Mouse (Mus musculus): Measurements from ENCODE around the gene Lsamp. TPM values are rescaled to one million over a fixed set of nuclear protein-coding genes. Genes with fewer than 3 reads are reported as not detected.

Gene Lsamp
- polyA plus RNA-seq, 1 experiment from 2014 or later = 0.04 TPM

DNA sequence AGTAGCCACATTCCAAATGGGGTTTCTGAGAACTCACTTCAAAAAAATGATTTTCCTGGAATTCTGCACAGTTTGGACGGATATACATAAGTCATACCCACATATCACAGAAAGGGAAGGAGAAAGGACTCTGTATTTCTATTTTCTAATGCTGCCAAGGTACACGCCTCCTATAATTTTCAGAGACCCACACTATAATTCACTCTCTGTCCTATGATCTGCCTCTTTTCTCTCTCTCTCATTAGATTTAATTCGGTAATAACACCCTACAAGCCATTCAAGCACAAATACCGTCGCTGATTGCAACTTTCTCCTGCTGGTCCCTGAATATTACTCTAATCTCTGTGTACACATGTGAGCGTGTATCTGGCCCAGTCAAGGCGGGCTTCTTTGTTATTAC lies 311.1 kb downstream of the Lsamp start:
- no peaks in the 10 kb centered on the region for H3K9me3 ChIP-seq (ENCODE audit: low read length)
- no peak for DNase-seq
- H3K4me2 ChIP-seq (ENCODE audit: low read depth, low read length) = no peak overlapping the region
- H3K27ac ChIP-seq (ENCODE audit: low read depth) = no peak overlapping the region
- TF ChIP-seq EP300 (IDR thresholded peaks at IDR 0.05; ENCODE audit: low read depth) (no peak), CTCF (IDR thresholded peaks at IDR 0.05; ENCODE audit: low read depth) (no peak)
- no peaks in the 10 kb centered on the region for H3K36me3 ChIP-seq (replicated peaks; ENCODE audit: insufficient read depth, low read length)
- ATAC-seq = no peak
- H3K9ac ChIP-seq (replicated peaks) = no peak overlapping the region
- whole genome bisulfite sequencing (ENCODE audit: insufficient replicate concordance) = 79% methylated on average over 7 of the region's 7 CpGs
- H3K27me3 ChIP-seq (ENCODE audit: insufficient read depth, low read length) = no peaks in the 10 kb centered on the region
- no peak overlapping the region for H3K4me3 ChIP-seq (ENCODE audit: low read depth, low read length)
- H3K4me1 ChIP-seq (ENCODE audit: insufficient read depth) = no peaks in the 10 kb centered on the region

GRCm38 (mm10) chr16:40307666-40308065 lies 323.5 kb downstream of the Lsamp start:
- no peak overlapping the region for H3K4me2 ChIP-seq (ENCODE audit: low read depth, low read length)
- no peak overlapping the region for H3K4me3 ChIP-seq (ENCODE audit: low read depth, low read length)
- no peak overlapping the region for H3K27ac ChIP-seq (ENCODE audit: low read depth)
- TF ChIP-seq CTCF (IDR thresholded peaks at IDR 0.05; ENCODE audit: low read depth) = no peak
- no peak for TF ChIP-seq EP300 (IDR thresholded peaks at IDR 0.05; ENCODE audit: low read depth)
- no peak overlapping the region for H3K9ac ChIP-seq (replicated peaks)
- no peaks in the 10 kb centered on the region for H3K9me3 ChIP-seq (ENCODE audit: low read length)
- no peak for DNase-seq
- WGBS (ENCODE audit: insufficient replicate concordance) = 56% methylated on average over 2 of the region's 2 CpGs
- H3K27me3 ChIP-seq (ENCODE audit: insufficient read depth, low read length) = no peaks in the 10 kb centered on the region
- H3K4me1 ChIP-seq (ENCODE audit: insufficient read depth) = no peaks in the 10 kb centered on the region
- H3K36me3 ChIP-seq (replicated peaks; ENCODE audit: insufficient read depth, low read length) = no peaks in the 10 kb centered on the region
- no peak for ATAC-seq

DNA sequence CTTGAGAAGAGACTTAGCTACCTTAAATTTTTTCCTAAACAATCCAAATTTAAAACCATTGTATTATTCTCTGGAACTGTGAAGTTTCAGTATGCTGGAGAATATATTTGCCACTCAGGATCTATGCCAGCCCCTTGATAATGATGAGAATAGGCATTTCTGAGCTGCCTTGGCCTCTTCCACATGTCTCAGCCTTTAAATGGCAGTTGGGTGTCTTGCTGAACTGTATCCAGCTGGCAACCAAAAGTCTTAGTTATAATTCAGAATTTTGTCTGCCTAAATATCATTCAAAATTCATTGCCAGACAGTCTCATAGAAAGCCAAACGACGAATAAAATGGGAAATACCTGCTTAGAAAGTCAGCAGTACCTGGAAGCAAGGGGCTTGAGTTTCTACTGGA lies 332.0 kb downstream of the Lsamp start:
- ATAC-seq (no peak), DNase-seq (no peak)
- H3K9ac ChIP-seq (replicated peaks) = no peak overlapping the region
- no peaks in the 10 kb centered on the region for H3K4me1 ChIP-seq (ENCODE audit: insufficient read depth)
- H3K4me2 ChIP-seq (ENCODE audit: low read depth, low read length) = no peak overlapping the region
- H3K9me3 ChIP-seq (ENCODE audit: low read length) = no peaks in the 10 kb centered on the region
- WGBS (ENCODE audit: insufficient replicate concordance) = 69% methylated on average over 2 of the region's 2 CpGs
- no peak overlapping the region for H3K4me3 ChIP-seq (ENCODE audit: low read depth, low read length)
- no peaks in the 10 kb centered on the region for H3K27me3 ChIP-seq (ENCODE audit: insufficient read depth, low read length)
- no peaks in the 10 kb centered on the region for H3K36me3 ChIP-seq (replicated peaks; ENCODE audit: insufficient read depth, low read length)
- TF ChIP-seq EP300 (IDR thresholded peaks at IDR 0.05; ENCODE audit: low read depth) (no peak), CTCF (IDR thresholded peaks at IDR 0.05; ENCODE audit: low read depth) (no peak)
- no peak overlapping the region for H3K27ac ChIP-seq (ENCODE audit: low read depth)

DNA sequence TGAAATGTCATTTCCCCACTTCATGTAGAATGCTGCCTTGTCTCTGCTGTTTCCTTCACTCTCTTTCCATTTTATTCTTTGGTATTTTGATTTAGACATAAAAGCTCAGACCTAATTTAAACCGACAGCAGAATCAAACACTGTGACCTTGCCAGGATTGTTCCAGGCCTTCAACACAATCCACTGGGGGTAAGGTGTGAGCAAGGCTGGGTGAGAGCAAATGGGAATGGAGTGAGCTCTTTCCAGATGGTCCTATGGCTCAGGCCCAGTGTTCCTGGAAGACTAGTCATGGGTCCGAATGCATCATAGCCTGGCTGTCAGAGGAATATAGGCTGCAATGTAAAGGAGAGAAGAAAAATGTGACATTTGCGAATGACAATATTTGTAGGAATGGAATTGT lies 340.6 kb downstream of the Lsamp start:
- Histone ChIP-seq H3K36me3 (replicated peaks; ENCODE audit: insufficient read depth, low read length) (no peaks in the 10 kb centered on the region), H3K27ac (ENCODE audit: low read depth) (no peak overlapping the region), H3K9ac (replicated peaks) (no peak overlapping the region), H3K4me3 (ENCODE audit: low read depth, low read length) (no peak overlapping the region), H3K9me3 (ENCODE audit: low read length) (no peaks in the 10 kb centered on the region), H3K27me3 (ENCODE audit: insufficient read depth, low read length) (no peaks in the 10 kb centered on the region), H3K4me1 (ENCODE audit: insufficient read depth) (no peaks in the 10 kb centered on the region), H3K4me2 (ENCODE audit: low read depth, low read length) (no peak overlapping the region)
- DNase-seq (no peak), ATAC-seq (no peak)
- 82% methylated on average over 3 of the region's 3 CpGs for WGBS (ENCODE audit: insufficient replicate concordance)
- no peak for TF ChIP-seq EP300 (IDR thresholded peaks at IDR 0.05; ENCODE audit: low read depth)
- no peak for TF ChIP-seq CTCF (IDR thresholded peaks at IDR 0.05; ENCODE audit: low read depth)

- no peaks in the 10 kb centered on the region for H3K36me3 ChIP-seq (replicated peaks; ENCODE audit: insufficient read depth, low read length)
- no peaks in the 10 kb centered on the region for H3K4me1 ChIP-seq (ENCODE audit: insufficient read depth)
- H3K4me3 ChIP-seq (ENCODE audit: low read depth, low read length) = no peak overlapping the region
- no peaks in the 10 kb centered on the region for H3K27me3 ChIP-seq (ENCODE audit: insufficient read depth, low read length)
- no peak overlapping the region for H3K9ac ChIP-seq (replicated peaks)
- TF ChIP-seq EP300 (IDR thresholded peaks at IDR 0.05; ENCODE audit: low read depth) (no peak), CTCF (IDR thresholded peaks at IDR 0.05; ENCODE audit: low read depth) (no peak)
- ATAC-seq = no peak
- no peaks in the 10 kb centered on the region for H3K9me3 ChIP-seq (ENCODE audit: low read length)
- H3K4me2 ChIP-seq (ENCODE audit: low read depth, low read length) = no peak overlapping the region
- no peak for DNase-seq
- WGBS (ENCODE audit: insufficient replicate concordance) = 69% methylated on average over 7 of the region's 7 CpGs
- no peak overlapping the region for H3K27ac ChIP-seq (ENCODE audit: low read depth)
These were observed 344.2 kb downstream of the Lsamp start for GRCm38 (mm10) chr16:40328249-40328820.

DNA sequence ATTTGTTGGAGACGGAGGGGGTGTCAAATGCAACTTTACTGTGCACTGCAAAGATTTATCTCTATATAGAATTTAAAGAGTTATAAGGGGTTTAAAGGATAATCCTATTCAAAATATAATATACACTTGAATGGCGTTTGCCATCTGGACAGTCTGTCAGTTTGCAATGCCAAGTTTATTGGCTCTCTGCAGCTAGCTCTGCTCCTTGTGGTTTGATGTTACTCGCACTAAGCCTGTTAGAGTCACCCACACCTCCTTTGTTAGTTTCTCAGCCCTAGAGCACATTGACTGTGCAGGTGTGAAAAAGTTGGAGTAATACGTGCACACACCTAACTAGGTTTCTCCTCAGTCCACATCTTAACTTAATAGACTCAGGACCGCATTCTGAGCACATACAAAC lies 385.5 kb downstream of the Lsamp start:
- WGBS (ENCODE audit: insufficient replicate concordance) = 80% methylated on average over 5 of the region's 5 CpGs
- H3K4me1 ChIP-seq (ENCODE audit: insufficient read depth) = no peaks in the 10 kb centered on the region
- H3K9me3 ChIP-seq (ENCODE audit: low read length) = no peaks in the 10 kb centered on the region
- no peak overlapping the region for H3K4me3 ChIP-seq (ENCODE audit: low read depth, low read length)
- no peaks in the 10 kb centered on the region for H3K27me3 ChIP-seq (ENCODE audit: insufficient read depth, low read length)
- no peak overlapping the region for H3K4me2 ChIP-seq (ENCODE audit: low read depth, low read length)
- H3K9ac ChIP-seq (replicated peaks) = no peak overlapping the region
- H3K36me3 ChIP-seq (replicated peaks; ENCODE audit: insufficient read depth, low read length) = no peaks in the 10 kb centered on the region
- no peak overlapping the region for H3K27ac ChIP-seq (ENCODE audit: low read depth)
- ATAC-seq (no peak), DNase-seq (no peak)
- no peak for TF ChIP-seq CTCF (IDR thresholded peaks at IDR 0.05; ENCODE audit: low read depth)
- TF ChIP-seq EP300 (IDR thresholded peaks at IDR 0.05; ENCODE audit: low read depth) = no peak

DNA sequence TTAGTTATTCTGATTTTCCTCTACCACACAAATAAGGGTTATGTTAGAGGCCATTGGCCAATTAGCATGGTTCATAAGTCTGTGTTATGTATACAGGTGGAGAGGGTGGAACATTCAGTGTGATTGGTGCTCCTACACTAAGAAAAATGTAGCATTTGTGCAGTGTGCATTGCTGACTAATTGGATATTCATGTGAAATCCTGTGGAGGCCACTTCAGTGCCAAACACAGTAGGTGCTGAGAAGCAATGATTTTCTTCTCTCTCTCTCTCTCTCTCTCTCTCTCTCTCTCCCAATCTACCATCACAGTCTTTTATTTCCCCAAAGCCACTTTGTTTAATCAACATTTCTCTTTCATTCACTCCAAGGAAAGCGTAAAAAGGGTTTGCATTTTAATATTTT lies 387.1 kb downstream of the Lsamp start:
- ATAC-seq (no peak), DNase-seq (no peak)
- Histone ChIP-seq H3K36me3 (replicated peaks; ENCODE audit: insufficient read depth, low read length) (no peaks in the 10 kb centered on the region), H3K27ac (ENCODE audit: low read depth) (no peak overlapping the region), H3K9me3 (ENCODE audit: low read length) (no peaks in the 10 kb centered on the region), H3K4me3 (ENCODE audit: low read depth, low read length) (no peak overlapping the region), H3K4me1 (ENCODE audit: insufficient read depth) (no peaks in the 10 kb centered on the region), H3K4me2 (ENCODE audit: low read depth, low read length) (no peak overlapping the region), H3K9ac (replicated peaks) (no peak overlapping the region), H3K27me3 (ENCODE audit: insufficient read depth, low read length) (no peaks in the 10 kb centered on the region)
- whole genome bisulfite sequencing (ENCODE audit: insufficient replicate concordance) = 80% methylated on average over 1 of the region's 1 CpGs
- TF ChIP-seq CTCF (IDR thresholded peaks at IDR 0.05; ENCODE audit: low read depth) (no peak), EP300 (IDR thresholded peaks at IDR 0.05; ENCODE audit: low read depth) (no peak)
